Mouse (Mus musculus): Measurements from ENCODE around the gene Gm43738. TPM values are rescaled to one million over a fixed set of nuclear protein-coding genes. Genes with fewer than 3 reads are reported as not detected.

Gene Gm43738
- polyA plus RNA-seq, 1 experiment: not detected

GRCm38 (mm10) chr3:89107545-89107944 lies 6.6 kb upstream of the Gm43738 start:
- no peaks in the 10 kb centered on the region for H3K27me3 ChIP-seq (ENCODE audit: control insufficient read depth, insufficient read depth, low read length)
- no peak overlapping the region for H3K27ac ChIP-seq (ENCODE audit: control insufficient read depth, insufficient read depth, low read length)
- H3K36me3 ChIP-seq (ENCODE audit: control insufficient read depth, insufficient read depth, low read length): no peaks in the 10 kb centered on the region
- H3K4me3 ChIP-seq (ENCODE audit: control insufficient read depth, insufficient read depth, low read length): no peak overlapping the region
- DNase-seq: no peak
- WGBS: 88% methylated on average over 3 of the region's 3 CpGs
- H3K4me1 ChIP-seq (replicated peaks; ENCODE audit: control insufficient read depth, insufficient read depth, low read length): no peaks in the 10 kb centered on the region
- TF ChIP-seq POLR2A (IDR thresholded peaks at IDR 0.05; ENCODE audit: control insufficient read depth, extremely low read depth, insufficient read depth, low read length, poor library complexity) (no peak), CTCF (IDR thresholded peaks at IDR 0.05; ENCODE audit: borderline replicate concordance, control insufficient read depth, extremely low read depth, insufficient read depth, low read length, poor library complexity) (no peak)

GRCm38 (mm10) chr3:89106881-89107280 lies 6.0 kb upstream of the Gm43738 start:
- no peak for TF ChIP-seq CTCF (IDR thresholded peaks at IDR 0.05; ENCODE audit: borderline replicate concordance, control insufficient read depth, extremely low read depth, insufficient read depth, low read length, poor library complexity)
- no peak overlapping the region for H3K27ac ChIP-seq (ENCODE audit: control insufficient read depth, insufficient read depth, low read length)
- no peaks in the 10 kb centered on the region for H3K4me1 ChIP-seq (replicated peaks; ENCODE audit: control insufficient read depth, insufficient read depth, low read length)
- no peaks in the 10 kb centered on the region for H3K36me3 ChIP-seq (ENCODE audit: control insufficient read depth, insufficient read depth, low read length)
- DNase-seq: no peak
- H3K27me3 ChIP-seq (ENCODE audit: control insufficient read depth, insufficient read depth, low read length): no peaks in the 10 kb centered on the region
- no peak overlapping the region for H3K4me3 ChIP-seq (ENCODE audit: control insufficient read depth, insufficient read depth, low read length)

GRCm38 (mm10) chr3:89103291-89103595 lies 2.3 kb upstream of the Gm43738 start:
- Histone ChIP-seq H3K36me3 (ENCODE audit: control insufficient read depth, insufficient read depth, low read length) (no peaks in the 10 kb centered on the region), H3K27ac (ENCODE audit: control insufficient read depth, insufficient read depth, low read length) (no peak overlapping the region), H3K27me3 (ENCODE audit: control insufficient read depth, insufficient read depth, low read length) (no peaks in the 10 kb centered on the region), H3K4me3 (ENCODE audit: control insufficient read depth, insufficient read depth, low read length) (no peak overlapping the region), H3K4me1 (replicated peaks; ENCODE audit: control insufficient read depth, insufficient read depth, low read length) (peaks cover 4% of the 10 kb centered on the region)
- TF ChIP-seq CTCF (IDR thresholded peaks at IDR 0.05; ENCODE audit: borderline replicate concordance, control insufficient read depth, extremely low read depth, insufficient read depth, low read length, poor library complexity) (no peak), POLR2A (IDR thresholded peaks at IDR 0.05; ENCODE audit: control insufficient read depth, extremely low read depth, insufficient read depth, low read length, poor library complexity) (no peak)
- WGBS: 78% methylated on average over 4 of the region's 4 CpGs
- DNase-seq: no peak

- no peak overlapping the region for H3K4me3 ChIP-seq (ENCODE audit: control insufficient read depth, insufficient read depth, low read length)
- no peak overlapping the region for H3K27ac ChIP-seq (ENCODE audit: control insufficient read depth, insufficient read depth, low read length)
- no peak for DNase-seq
- H3K36me3 ChIP-seq (ENCODE audit: control insufficient read depth, insufficient read depth, low read length): no peaks in the 10 kb centered on the region
- H3K27me3 ChIP-seq (ENCODE audit: control insufficient read depth, insufficient read depth, low read length): no peaks in the 10 kb centered on the region
- TF ChIP-seq CTCF (IDR thresholded peaks at IDR 0.05; ENCODE audit: borderline replicate concordance, control insufficient read depth, extremely low read depth, insufficient read depth, low read length, poor library complexity) (no peak), POLR2A (IDR thresholded peaks at IDR 0.05; ENCODE audit: control insufficient read depth, extremely low read depth, insufficient read depth, low read length, poor library complexity) (no peak)
- peaks cover 4% of the 10 kb centered on the region for H3K4me1 ChIP-seq (replicated peaks; ENCODE audit: control insufficient read depth, insufficient read depth, low read length)
- 70% methylated on average over 12 of the region's 12 CpGs for WGBS
Measured at GRCm38 (mm10) chr3:89102495-89103290, 1.8 kb upstream of the Gm43738 start.

- H3K4me1 ChIP-seq (replicated peaks; ENCODE audit: control insufficient read depth, insufficient read depth, low read length): peaks cover 4% of the 10 kb centered on the region
- H3K4me3 ChIP-seq (ENCODE audit: control insufficient read depth, insufficient read depth, low read length): peak within 1 kb of the TSS; percentile 71
- under 1% methylated on average over 26 of the region's 26 CpGs for WGBS
- no peaks in the 10 kb centered on the region for H3K27me3 ChIP-seq (ENCODE audit: control insufficient read depth, insufficient read depth, low read length)
- no peaks in the 10 kb centered on the region for H3K36me3 ChIP-seq (ENCODE audit: control insufficient read depth, insufficient read depth, low read length)
- peak; percentile 95 for DNase-seq
- TF ChIP-seq POLR2A (IDR thresholded peaks at IDR 0.05; ENCODE audit: control insufficient read depth, extremely low read depth, insufficient read depth, low read length, poor library complexity) (peak; percentile 55; the same call in 1 of the 2 replicates), CTCF (IDR thresholded peaks at IDR 0.05; ENCODE audit: borderline replicate concordance, control insufficient read depth, extremely low read depth, insufficient read depth, low read length, poor library complexity) (0 out of 2 replicates have a peak, but pooled peaks have one; percentile 46)
- peak within 1 kb of the TSS; percentile 19; the same call in 1 of the 2 replicates for H3K27ac ChIP-seq (ENCODE audit: control insufficient read depth, insufficient read depth, low read length)
Measured at GRCm38 (mm10) chr3:89101812-89102494, 1.1 kb upstream of the Gm43738 start, which contains the start of gene Fdps. Fdps (minus strand) TSS chr3:89101959.

- peak overlapping the region; percentile 71 for H3K4me3 ChIP-seq (ENCODE audit: control insufficient read depth, insufficient read depth, low read length)
- no peaks in the 10 kb centered on the region for H3K36me3 ChIP-seq (ENCODE audit: control insufficient read depth, insufficient read depth, low read length)
- H3K4me1 ChIP-seq (replicated peaks; ENCODE audit: control insufficient read depth, insufficient read depth, low read length): peaks cover 4% of the 10 kb centered on the region
- peak overlapping the region; percentile 19; the same call in 1 of the 2 replicates for H3K27ac ChIP-seq (ENCODE audit: control insufficient read depth, insufficient read depth, low read length)
- WGBS: 0% methylated on average over 19 of the region's 19 CpGs
- TF ChIP-seq POLR2A (IDR thresholded peaks at IDR 0.05; ENCODE audit: control insufficient read depth, extremely low read depth, insufficient read depth, low read length, poor library complexity): no peak
- no peak for TF ChIP-seq CTCF (IDR thresholded peaks at IDR 0.05; ENCODE audit: borderline replicate concordance, control insufficient read depth, extremely low read depth, insufficient read depth, low read length, poor library complexity)
- DNase-seq: no peak
- no peaks in the 10 kb centered on the region for H3K27me3 ChIP-seq (ENCODE audit: control insufficient read depth, insufficient read depth, low read length)
Measured at GRCm38 (mm10) chr3:89101459-89101811, 536 bp upstream of the Gm43738 start.
